Mouse (Mus musculus): ENCODE results near the gene Lce1b. TPM values are rescaled to one million over a fixed set of nuclear protein-coding genes. Genes with fewer than 3 reads are reported as not detected.

Lce1b gene
- not detected in 2 replicates for polyA plus RNA-seq (2012; ENCODE audit: low replicate concordance)

GRCm38 (mm10) chr3:92656826-92657225 is at the start of gene Lce1b:
Gene Lce1b (minus strand): TSS chr3:92656926.

GRCm38 (mm10) chr3:92687110-92687509 is 30.4 kb upstream of the Lce1b start, which contains the start of gene Lce1d:
Gene Lce1d (minus strand): TSS chr3:92687210.

GRCm38 (mm10) chr3:92678947-92679346 is 22.2 kb upstream of the Lce1b start, which contains the start of gene Lce1c:
Gene Lce1c (plus strand): TSS chr3:92679247.

GRCm38 (mm10) chr3:92670215-92670614 is 13.5 kb upstream of the Lce1b start, which contains the start of gene Lce1a2:
Gene Lce1a2 (minus strand): TSS chr3:92670315.

GRCm38 (mm10) chr3:92648207-92648606 is 8.5 kb downstream of the Lce1b start, which contains the start of gene Lce1a1:
Gene Lce1a1 (minus strand): TSS chr3:92648307.

GRCm38 (mm10) chr3:92621560-92621959 is 35.2 kb downstream of the Lce1b start, which contains the start of gene Lce6a:
Gene Lce6a (minus strand): TSS chr3:92621660.

GRCm38 (mm10) chr3:92607392-92607791 is 49.3 kb downstream of the Lce1b start, which contains the start of gene 2210017I01Rik:
Gene 2210017I01Rik (minus strand): TSS chr3:92607492.

Other genes with a start within 250 kb of the Lce1b start
- not detected in 2 replicates for gene Sprr2i, start 248.9 kb downstream of the Lce1b start, polyA plus RNA-seq (2012; ENCODE audit: low replicate concordance)
- not detected in 2 replicates for gene Sprr2j-ps, start 238.8 kb downstream of the Lce1b start, polyA plus RNA-seq (2012; ENCODE audit: low replicate concordance)
- 4.6 and 11.5 TPM in 2 replicates for gene Gm9774, start 227.5 kb downstream of the Lce1b start, polyA plus RNA-seq (2012; ENCODE audit: low replicate concordance)
- gene Sprr2k, start 224.3 kb downstream of the Lce1b start, polyA plus RNA-seq (2012; ENCODE audit: low replicate concordance): not detected in 2 replicates
- gene Sprr1b, start 218.1 kb downstream of the Lce1b start, polyA plus RNA-seq (2012; ENCODE audit: low replicate concordance): not detected in 2 replicates
- not detected in 2 replicates for gene Sprr3, start 198.2 kb downstream of the Lce1b start, polyA plus RNA-seq (2012; ENCODE audit: low replicate concordance)
- not detected in 2 replicates for gene Sprr1a, start 171.0 kb downstream of the Lce1b start, polyA plus RNA-seq (2012; ENCODE audit: low replicate concordance)
- not detected in 2 replicates for gene Sprr4, start 156.4 kb downstream of the Lce1b start, polyA plus RNA-seq (2012; ENCODE audit: low replicate concordance)
- gene 2310046K23Rik, start 122.4 kb downstream of the Lce1b start, polyA plus RNA-seq (2012; ENCODE audit: low replicate concordance): not detected in 2 replicates
- not detected in 2 replicates for gene Ivl, start 83.2 kb downstream of the Lce1b start, polyA plus RNA-seq (2012; ENCODE audit: low replicate concordance)
- not detected in 2 replicates for gene Smcp, start 67.9 kb downstream of the Lce1b start, polyA plus RNA-seq (2012; ENCODE audit: low replicate concordance)
- gene 2210017I01Rik, start 49.4 kb downstream of the Lce1b start, polyA plus RNA-seq (2012; ENCODE audit: low replicate concordance): not detected in 2 replicates
- not detected in 2 replicates for gene Lce6a, start 35.3 kb downstream of the Lce1b start, polyA plus RNA-seq (2012; ENCODE audit: low replicate concordance)
- gene Lce1a1, start 8.6 kb downstream of the Lce1b start, polyA plus RNA-seq (2012; ENCODE audit: low replicate concordance): not detected in 2 replicates
- not detected in 2 replicates for gene Lce1a2, start 13.4 kb upstream of the Lce1b start, polyA plus RNA-seq (2012; ENCODE audit: low replicate concordance)
- gene Lce1c, start 22.3 kb upstream of the Lce1b start, polyA plus RNA-seq (2012; ENCODE audit: low replicate concordance): not detected in 2 replicates
- not detected in 2 replicates for gene Lce1d, start 30.3 kb upstream of the Lce1b start, polyA plus RNA-seq (2012; ENCODE audit: low replicate concordance)
- gene Lce1e, start 52.1 kb upstream of the Lce1b start, polyA plus RNA-seq (2012; ENCODE audit: low replicate concordance): not detected in 2 replicates
- not detected in 2 replicates for gene Lce1f, start 63.4 kb upstream of the Lce1b start, polyA plus RNA-seq (2012; ENCODE audit: low replicate concordance)
- gene Gm38119, start 82.2 kb upstream of the Lce1b start, polyA plus RNA-seq (2012; ENCODE audit: low replicate concordance): not detected in 2 replicates
- gene Lce1g, start 95.4 kb upstream of the Lce1b start, polyA plus RNA-seq (2012; ENCODE audit: low replicate concordance): not detected in 2 replicates
- not detected in 2 replicates for gene Lce1h, start 108.1 kb upstream of the Lce1b start, polyA plus RNA-seq (2012; ENCODE audit: low replicate concordance)
- gene Lce1i, start 122.0 kb upstream of the Lce1b start, polyA plus RNA-seq (2012; ENCODE audit: low replicate concordance): not detected in 2 replicates
- not detected in 2 replicates for gene Lce1j, start 133.6 kb upstream of the Lce1b start, polyA plus RNA-seq (2012; ENCODE audit: low replicate concordance)
- not detected in 2 replicates for gene Lce1k, start 151.0 kb upstream of the Lce1b start, polyA plus RNA-seq (2012; ENCODE audit: low replicate concordance)
- not detected in 2 replicates for gene Kprp, start 170.3 kb upstream of the Lce1b start, polyA plus RNA-seq (2012; ENCODE audit: low replicate concordance)
- not detected in 2 replicates for gene Lce1l, start 194.4 kb upstream of the Lce1b start, polyA plus RNA-seq (2012; ENCODE audit: low replicate concordance)
- not detected in 2 replicates for gene 2310050C09Rik, start 213.3 kb upstream of the Lce1b start, polyA plus RNA-seq (2012; ENCODE audit: low replicate concordance)